Mouse (Mus musculus) ovary, adult 18-20 months (tissue): ENCODE measurements around the gene Prmt7.

Experiments
- DNase-seq: peaks from one replicate; pipeline ENCODE4 v3.0.0; 2022; ENCODE audit warnings: low spot score, mixed read lengths

Prmt7 gene

GRCm38 (mm10) chr8:106289464-106289863 is 78.7 kb downstream of the Prmt7 start:
- no peak for DNase-seq

DNA sequence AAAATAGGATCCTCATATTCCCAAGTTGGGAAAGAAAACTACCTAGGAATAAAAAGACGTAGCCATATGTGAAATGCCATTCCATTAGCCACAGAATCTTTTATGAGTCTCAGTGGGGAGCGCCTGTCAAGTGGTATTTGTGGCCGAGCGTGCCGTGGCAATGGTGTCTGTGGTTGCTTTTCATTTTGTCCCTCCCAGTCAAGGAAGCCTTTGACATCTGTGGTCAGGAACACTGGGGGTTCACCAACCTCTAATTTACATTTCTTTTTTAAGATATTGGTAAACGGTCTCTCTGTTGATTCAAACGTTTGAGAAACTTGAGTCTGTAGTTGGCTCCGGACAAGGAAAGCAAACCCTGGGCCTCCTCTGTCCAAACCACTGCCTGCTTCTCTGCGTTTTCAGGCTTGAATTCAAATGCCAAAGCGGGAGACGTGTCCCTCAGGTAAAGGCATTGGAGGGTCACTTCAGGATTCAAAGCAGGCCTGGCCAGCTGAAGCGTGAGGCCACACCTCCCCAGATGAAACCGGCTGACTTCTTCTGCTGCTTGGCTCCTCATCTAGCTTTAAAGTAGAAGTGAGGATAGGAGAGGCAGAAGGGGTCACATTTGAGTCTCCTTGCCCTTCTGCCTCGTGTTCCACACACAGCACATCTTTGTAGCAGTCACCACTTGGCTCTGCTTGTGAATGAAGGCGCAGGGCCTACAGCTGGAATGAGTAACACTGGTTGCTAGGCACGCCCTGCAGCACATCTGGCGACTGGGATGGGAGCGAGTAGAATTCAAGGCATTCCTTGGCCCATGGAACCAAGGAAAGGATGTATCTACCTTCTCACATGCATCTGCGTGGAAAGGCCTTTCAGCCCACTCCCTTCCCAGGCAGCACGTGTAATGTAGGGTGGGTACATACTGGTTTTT is 82.0 kb downstream of the Prmt7 start:
- no peak for DNase-seq

GRCm38 (mm10) chr8:106298261-106298660 is 87.5 kb downstream of the Prmt7 start:
- no peak for DNase-seq

- no peak for DNase-seq
These were observed 88.1 kb downstream of the Prmt7 start for GRCm38 (mm10) chr8:106298846-106299245.

- no peak for DNase-seq
These were observed 89.0 kb downstream of the Prmt7 start for GRCm38 (mm10) chr8:106299686-106300085.

DNA sequence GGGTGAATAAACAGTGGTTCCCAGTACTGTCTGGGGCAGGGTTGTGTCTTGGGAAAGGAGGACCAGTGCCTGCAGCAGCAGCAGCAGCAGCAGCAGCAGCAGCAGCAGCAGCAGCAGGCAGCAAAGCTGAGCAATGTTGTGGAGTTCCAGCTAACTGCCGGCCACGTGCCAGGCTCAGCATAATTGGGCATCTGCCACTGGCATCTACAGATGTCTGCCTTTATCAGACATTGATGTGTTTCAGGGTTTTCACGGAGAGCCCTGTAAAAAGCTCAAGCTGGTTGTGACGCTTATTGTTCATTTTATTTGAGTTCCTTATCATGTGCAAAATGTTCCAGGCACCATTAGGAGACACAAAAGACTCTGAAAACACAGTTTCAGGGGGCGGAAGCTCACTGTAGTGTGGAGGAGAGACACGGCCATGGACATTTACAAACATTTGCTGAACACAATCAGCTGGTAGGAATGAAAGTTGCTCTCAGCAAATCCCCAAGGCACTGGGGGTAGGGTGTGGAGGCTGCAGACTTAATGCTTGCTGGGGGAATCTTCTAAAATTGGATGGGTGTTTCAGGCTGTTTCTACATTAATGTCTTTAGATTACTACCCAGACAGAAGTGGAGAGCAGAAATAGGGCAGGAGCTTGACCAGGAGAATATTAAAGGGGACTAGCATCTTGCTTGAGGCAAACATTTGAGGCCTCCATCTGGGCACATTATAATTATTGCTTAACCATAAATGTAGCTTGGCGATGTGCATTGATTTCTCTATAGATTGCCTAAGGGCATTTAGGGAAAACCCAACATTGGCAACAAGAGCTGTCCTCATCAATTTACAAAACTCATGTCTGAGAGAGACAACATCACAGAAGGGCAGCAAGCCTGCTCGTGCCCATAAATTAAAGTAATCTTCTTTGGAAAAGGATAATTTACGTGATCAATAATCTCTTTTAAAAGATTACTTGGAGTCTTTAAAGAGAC is 90.3 kb downstream of the Prmt7 start:
- no peak for DNase-seq
